Mouse (Mus musculus): Measurements from ENCODE around the gene Cldn9. TPM values are rescaled to one million over a fixed set of nuclear protein-coding genes. Genes with fewer than 3 reads are reported as not detected.

Cldn9 gene
- polyA plus RNA-seq (2017; shearing (Covaris generic)) = not detected

GRCm38 (mm10) chr17:23683856-23684672 is at the start of gene Cldn9:
TSS of gene Cldn9 (minus strand) at chr17:23684026.

GRCm38 (mm10) chr17:23725999-23726757 is 42.4 kb upstream of the Cldn9 start, which contains the start of gene Pkmyt1:
TSS of gene Pkmyt1 (plus strand) at chr17:23726336.

GRCm38 (mm10) chr17:23722376-23723125 is 38.7 kb upstream of the Cldn9 start, which contains the start of gene 1520401A03Rik:
TSS of gene 1520401A03Rik (minus strand) at chr17:23722783.

GRCm38 (mm10) chr17:23679127-23679835 is 4.5 kb downstream of the Cldn9 start, which contains the start of gene Cldn6:
TSS of gene Cldn6 (plus strand) at chr17:23679249.

GRCm38 (mm10) chr17:23677236-23677679 is 6.6 kb downstream of the Cldn9 start, which contains the start of gene Tnfrsf12a:
TSS of gene Tnfrsf12a (minus strand) at chr17:23677468.

GRCm38 (mm10) chr17:23673424-23674073 is 10.3 kb downstream of the Cldn9 start, which contains the start of the genes Hcfc1r1 and Thoc6:
TSS of gene Hcfc1r1 (plus strand) at chr17:23673596.
TSS of gene Thoc6 (minus strand) at chr17:23673882.

GRCm38 (mm10) chr17:23660117-23660875 is 23.5 kb downstream of the Cldn9 start, which contains the start of gene Bicdl2:
TSS of gene Bicdl2 (plus strand) at chr17:23660506.

GRCm38 (mm10) chr17:23644613-23645495 is 39.0 kb downstream of the Cldn9 start, which contains the start of gene Mmp25:
TSS of gene Mmp25 (minus strand) at chr17:23645277.

Other genes with a start within 250 kb of the Cldn9 start
- not detected for gene Vmn2r117, start 204.3 kb downstream of the Cldn9 start, polyA plus RNA-seq (2017; shearing (Covaris generic))
- gene Zfp213, start 119.8 kb downstream of the Cldn9 start, polyA plus RNA-seq (2017; shearing (Covaris generic)) = 14.2 TPM
- gene Zfp13, start 84.5 kb downstream of the Cldn9 start, polyA plus RNA-seq (2017; shearing (Covaris generic)) = not detected
- 0.89 TPM for gene Zscan10, start 83.2 kb downstream of the Cldn9 start, polyA plus RNA-seq (2017; shearing (Covaris generic))
- gene Mmp25, start 38.7 kb downstream of the Cldn9 start, polyA plus RNA-seq (2017; shearing (Covaris generic)) = 0.60 TPM
- gene Bicdl2, start 23.5 kb downstream of the Cldn9 start, polyA plus RNA-seq (2017; shearing (Covaris generic)) = not detected
- 64.9 TPM for gene Hcfc1r1, start 10.4 kb downstream of the Cldn9 start, polyA plus RNA-seq (2017; shearing (Covaris generic))
- 31.2 TPM for gene Thoc6, start 10.1 kb downstream of the Cldn9 start, polyA plus RNA-seq (2017; shearing (Covaris generic))
- gene Tnfrsf12a, start 6.6 kb downstream of the Cldn9 start, polyA plus RNA-seq (2017; shearing (Covaris generic)) = 6.5 TPM
- not detected for gene Cldn6, start 4.8 kb downstream of the Cldn9 start, polyA plus RNA-seq (2017; shearing (Covaris generic))
- not detected for gene 1520401A03Rik, start 38.8 kb upstream of the Cldn9 start, polyA plus RNA-seq (2017; shearing (Covaris generic))
- gene Pkmyt1, start 42.3 kb upstream of the Cldn9 start, polyA plus RNA-seq (2017; shearing (Covaris generic)) = 19.9 TPM
- 8.8 TPM for gene Paqr4, start 56.8 kb upstream of the Cldn9 start, polyA plus RNA-seq (2017; shearing (Covaris generic))
- 5.7 TPM for gene Kremen2, start 61.8 kb upstream of the Cldn9 start, polyA plus RNA-seq (2017; shearing (Covaris generic))
- gene Flywch1, start 87.6 kb upstream of the Cldn9 start, polyA plus RNA-seq (2017; shearing (Covaris generic)) = 31.6 TPM
- 4.9 TPM for gene Flywch2, start 102.1 kb upstream of the Cldn9 start, polyA plus RNA-seq (2017; shearing (Covaris generic))
- gene Srrm2, start 106.5 kb upstream of the Cldn9 start, polyA plus RNA-seq (2017; shearing (Covaris generic)) = 454 TPM
- gene Elob, start 145.1 kb upstream of the Cldn9 start, polyA plus RNA-seq (2017; shearing (Covaris generic)) = 708 TPM
- gene Prss33, start 152.0 kb upstream of the Cldn9 start, polyA plus RNA-seq (2017; shearing (Covaris generic)) = 0.49 TPM
- not detected for gene Prss32, start 159.8 kb upstream of the Cldn9 start, polyA plus RNA-seq (2017; shearing (Covaris generic))
- 5.6 TPM for gene Prss41, start 160.1 kb upstream of the Cldn9 start, polyA plus RNA-seq (2017; shearing (Covaris generic))
- gene Prss21, start 184.0 kb upstream of the Cldn9 start, polyA plus RNA-seq (2017; shearing (Covaris generic)) = not detected
- gene Dcpp1, start 196.8 kb upstream of the Cldn9 start, polyA plus RNA-seq (2017; shearing (Covaris generic)) = not detected
- gene Dcpp2, start 196.9 kb upstream of the Cldn9 start, polyA plus RNA-seq (2017; shearing (Covaris generic)) = not detected
- gene Dcpp3, start 233.4 kb upstream of the Cldn9 start, polyA plus RNA-seq (2017; shearing (Covaris generic)) = not detected

Data from activated CD4-positive, CD25-positive, alpha-beta regulatory T cell, adult 9 weeks (primary cell).